9 mouse cellular contexts compared by ENCODE assay signal in genomic region chr8:48842516-48842990, GRCm38 (mm10). TPM values are rescaled to one million over a fixed set of nuclear protein-coding genes. Genes with fewer than 3 reads are reported as not detected.
DNase-seq lines count a peak whose midpoint lies in the region; ATAC-seq lines count a peak whose summit lies in the region.
"Had no signal": no experiment of that assay in that cellular context is flagged by ENCODE, and none has a peak within 500 bp of the region (broad histone marks: within the 10 kb centered on the region; RNA-seq: fewer than 3 reads in every experiment).

No protein-coding gene starts in this region.

- H3K36me3 ChIP-seq in neural tube, embryonic 11.5 days (ENCODE audit: control insufficient read depth, insufficient read depth, low read length) = no peaks in the 10 kb centered on the region
- H3K36me3 ChIP-seq in embryonic facial prominence, embryonic 15.5 days = no peaks in the 10 kb centered on the region
- H3K36me3 ChIP-seq in heart, embryonic 15.5 days = no peaks in the 10 kb centered on the region
- H3K36me3 ChIP-seq in liver, embryonic 12.5 days = no peaks in the 10 kb centered on the region

- H3K4me1 ChIP-seq in neural tube, embryonic 11.5 days (ENCODE audit: control insufficient read depth, insufficient read depth, low read length) = peaks cover 10% of the 10 kb centered on the region
- peaks cover 22% of the 10 kb centered on the region for H3K4me1 ChIP-seq in embryonic facial prominence, embryonic 15.5 days
- peaks cover 22% of the 10 kb centered on the region for H3K4me1 ChIP-seq in heart, embryonic 15.5 days (replicated peaks)
- H3K4me1 ChIP-seq in liver, embryonic 12.5 days = no peaks in the 10 kb centered on the region

- no peak for DNase-seq in neural tube, embryonic 11.5 days (ENCODE audit: low spot score)
- DNase-seq in neural tube, embryonic 10.5 days (ENCODE audit: extremely low spot score, low spot score) = no peak
- peak; percentile 4 for DNase-seq in yolk sac, embryonic 10.5 days (ENCODE audit: low spot score)
- no peak for DNase-seq in spleen, adult 12 weeks (ENCODE audit: low spot score)

- peak overlapping the region; percentile 74 for H3K9ac ChIP-seq in neural tube, embryonic 11.5 days (ENCODE audit: low read length)
- H3K9ac ChIP-seq in embryonic facial prominence, embryonic 15.5 days = peak overlapping the region; percentile 71
- peak overlapping the region; percentile 64 for H3K9ac ChIP-seq in heart, embryonic 15.5 days
- peak overlapping the region; percentile 46; the same call in 1 of the 2 replicates for H3K9ac ChIP-seq in liver, embryonic 12.5 days

- peak overlapping the region; percentile 67 for H3K4me3 ChIP-seq in neural tube, embryonic 11.5 days (ENCODE audit: low read depth, low read length)
- H3K4me3 ChIP-seq in embryonic facial prominence, embryonic 15.5 days (replicated peaks) = peak overlapping the region; percentile 82
- peak overlapping the region; percentile 88 for H3K4me3 ChIP-seq in heart, embryonic 15.5 days
- H3K4me3 ChIP-seq in liver, embryonic 12.5 days = peak overlapping the region; percentile 61

- WGBS in neural tube, embryonic 11.5 days = 0% methylated on average over 11 of the region's 11 CpGs
- WGBS in embryonic facial prominence, embryonic 15.5 days = 0% methylated on average over 11 of the region's 11 CpGs
- WGBS in heart, embryonic 15.5 days = 0% methylated on average over 11 of the region's 11 CpGs
- WGBS in liver, embryonic 12.5 days (ENCODE audit: insufficient replicate concordance) = under 1% methylated on average over 11 of the region's 11 CpGs

- ATAC-seq in neural tube, embryonic 11.5 days (ENCODE audit: insufficient read depth, low FRiP score, low TSS enrichment) = peak; percentile 2; the same call in 1 of the 2 replicates
- ATAC-seq in embryonic facial prominence, embryonic 15.5 days (ENCODE audit: insufficient number of reproducible peaks, low FRiP score, low TSS enrichment, low read depth) = no peak
- 0 out of 2 replicates have a peak, but pooled peaks have one; percentile 6 for ATAC-seq in heart, embryonic 15.5 days (replicated peaks; ENCODE audit: insufficient number of reproducible peaks, insufficient read depth, low FRiP score, low read depth)
- ATAC-seq in liver, embryonic 12.5 days = 0 out of 2 replicates have a peak, but pooled peaks have one; percentile 4
- ATAC-seq in megakaryocyte-erythroid progenitor cell, adult 5-6 weeks (replicated peaks; ENCODE audit: low FRiP score, low TSS enrichment, poor library complexity, severe bottlenecking) = no peak

- peak overlapping the region; percentile 65 for H3K27ac ChIP-seq in neural tube, embryonic 11.5 days (ENCODE audit: low read depth, low read length)
- H3K27ac ChIP-seq in embryonic facial prominence, embryonic 15.5 days (replicated peaks) = peak overlapping the region; percentile 91
- peak overlapping the region; percentile 32; the same call in 1 of the 2 replicates for H3K27ac ChIP-seq in heart, embryonic 15.5 days
- H3K27ac ChIP-seq in liver, embryonic 12.5 days = peak overlapping the region; percentile 36; the same call in 1 of the 2 replicates

- 0 out of 2 replicates have a peak, but pooled peaks cover 2% of the 10 kb centered on the region for H3K27me3 ChIP-seq in neural tube, embryonic 11.5 days (ENCODE audit: control insufficient read depth, insufficient read depth, low read length)
- peaks cover 13% of the 10 kb centered on the region for H3K27me3 ChIP-seq in embryonic facial prominence, embryonic 15.5 days
- peaks cover 71% of the 10 kb centered on the region for H3K27me3 ChIP-seq in heart, embryonic 15.5 days
- H3K27me3 ChIP-seq in liver, embryonic 12.5 days (replicated peaks) = peaks cover 58% of the 10 kb centered on the region

- no peaks in the 10 kb centered on the region for H3K9me3 ChIP-seq in neural tube, embryonic 11.5 days (ENCODE audit: control insufficient read depth, low read length)
- no peaks in the 10 kb centered on the region for H3K9me3 ChIP-seq in embryonic facial prominence, embryonic 15.5 days (replicated peaks)
- H3K9me3 ChIP-seq in heart, embryonic 15.5 days (replicated peaks) = no peaks in the 10 kb centered on the region
- no peaks in the 10 kb centered on the region for H3K9me3 ChIP-seq in liver, embryonic 12.5 days (replicated peaks)

- peak overlapping the region; percentile 90 for H3K4me2 ChIP-seq in neural tube, embryonic 11.5 days (ENCODE audit: low read depth)
- peak overlapping the region; percentile 84 for H3K4me2 ChIP-seq in embryonic facial prominence, embryonic 15.5 days (replicated peaks)
- H3K4me2 ChIP-seq in heart, embryonic 15.5 days = peak overlapping the region; percentile 98
- peak overlapping the region; percentile 65 for H3K4me2 ChIP-seq in liver, embryonic 12.5 days

RNA-seq across cellular contexts. Expression of gene Tenm3, which starts 1.2 kb away (rescaled TPM):
- 36.1 and 38.1 TPM in 2 replicates for polyA plus RNA-seq in neural tube, embryonic 11.5 days (2014; fragmentation: Nextera tagmentation; extraction: Ambion mirVana)
- 41.9 and 42.9 TPM in 2 replicates for polyA plus RNA-seq in embryonic facial prominence, embryonic 15.5 days (2015; fragmentation: Nextera tagmentation; extraction: Ambion mirVana)
- polyA plus RNA-seq in heart, embryonic 15.5 days (2015; fragmentation: Nextera tagmentation; extraction: Ambion mirVana) = 5.0 and 8.1 TPM in 2 replicates
- 5.3 and 5.9 TPM in 2 replicates for polyA plus RNA-seq in liver, embryonic 12.5 days (2016; fragmentation: Nextera tagmentation; extraction: Ambion mirVana)
- not detected in 2 replicates for total RNA-seq in megakaryocyte-erythroid progenitor cell, adult 5-6 weeks (2014; fragmentation: Nextera tagmentation)
- total RNA-seq in megakaryocyte-erythroid progenitor cell, adult 5-6 weeks (2017) = not detected in 2 replicates
- total RNA-seq: neutrophil, adult 5-6 weeks had no signal

Comparison
In these comparisons a context has a peak if more than half of its experiments do, and no peak if none do; other contexts are left out.
1. ATAC-seq: peak in neural tube, embryonic 11.5 days (single experiment), heart, embryonic 15.5 days (single experiment) and liver, embryonic 12.5 days (single experiment); none in embryonic facial prominence, embryonic 15.5 days (single experiment) and megakaryocyte-erythroid progenitor cell, adult 5-6 weeks (single experiment).
2. H3K27ac ChIP-seq: peak in every context shown above with its lines; median percentile 91 in embryonic facial prominence, embryonic 15.5 days; 65 in neural tube, embryonic 11.5 days; 36 in liver, embryonic 12.5 days; 32 in heart, embryonic 15.5 days.
3. Peak in every context shown above with its lines, with median percentiles within 50 percentile points of each other: H3K4me2 ChIP-seq, H3K4me3 ChIP-seq and H3K9ac ChIP-seq.